Mouse (Mus musculus) cerebellum, adult 2 months (tissue): Measurements from ENCODE around the gene Orm2. TPM values are rescaled to one million over a fixed set of nuclear protein-coding genes. Genes with fewer than 3 reads are reported as not detected.

Experiments used
- DNase-seq, 2 experiments: peaks; one replicate each; pipeline ENCODE4 v3.0.0; 2021
- H3K27ac ChIP-seq: fragments of 200-500 bp; 2 replicates; pipeline ENCODE4 v1.5.1; 2012; ENCODE audit warnings: low read length, control low read depth, inconsistent platforms; ENCODE audit not compliant: insufficient read depth
- H3K27me3 ChIP-seq: fragments of 200-500 bp; 2 replicates; pipeline ENCODE4 v1.6.1; 2012; ENCODE audit warnings: inconsistent platforms, mild to moderate bottlenecking, low read length, moderate library complexity; ENCODE audit not compliant: control insufficient read depth, insufficient read depth
- H3K4me1 ChIP-seq: fragments of 200-500 bp; 2 replicates; pipeline ENCODE4 v1.6.1; 2011; ENCODE audit warnings: low read length; ENCODE audit not compliant: control insufficient read depth, insufficient read depth
- H3K4me3 ChIP-seq: fragments of 200-500 bp; replicated peaks from 2 replicates; pipeline ENCODE3; 2011; ENCODE audit warnings: mild to moderate bottlenecking, low read depth, low read length, control low read depth; ENCODE audit not compliant: insufficient read depth
- CTCF ChIP-seq: fragments of 200-500 bp; IDR thresholded peaks from 2 replicates; pipeline ENCODE4 v1.5.1; 2011; ENCODE audit warnings: low read depth, mild to moderate bottlenecking, control low read depth, low read length, moderate library complexity, borderline replicate concordance; ENCODE audit not compliant: insufficient read depth
- POLR2A ChIP-seq: fragments of 200-500 bp; IDR thresholded peaks from 2 replicates; pipeline ENCODE4 v1.6.1; 2011; ENCODE audit warnings: low read length, control low read depth, borderline replicate concordance; ENCODE audit not compliant: insufficient read depth
- WGBS: fragments of 180-500 bp; shearing (Covaris S2); methylation state at CpG from one replicate; pipeline ENCODE4 v1.1.7; 2018; 5-methylcytosine and 5-hydroxymethylcytosine counted together
- polyA plus RNA-seq: library from polyadenylated mRNA; depleted of rRNA; stranded (reverse); fragments of >200 nt; gene quantifications from 2 replicates; pipeline ENCODE4 v1.2.3, GENCODE M21; 2012

Gene Orm2
- polyA plus RNA-seq, 1 experiment = not detected

DNA sequence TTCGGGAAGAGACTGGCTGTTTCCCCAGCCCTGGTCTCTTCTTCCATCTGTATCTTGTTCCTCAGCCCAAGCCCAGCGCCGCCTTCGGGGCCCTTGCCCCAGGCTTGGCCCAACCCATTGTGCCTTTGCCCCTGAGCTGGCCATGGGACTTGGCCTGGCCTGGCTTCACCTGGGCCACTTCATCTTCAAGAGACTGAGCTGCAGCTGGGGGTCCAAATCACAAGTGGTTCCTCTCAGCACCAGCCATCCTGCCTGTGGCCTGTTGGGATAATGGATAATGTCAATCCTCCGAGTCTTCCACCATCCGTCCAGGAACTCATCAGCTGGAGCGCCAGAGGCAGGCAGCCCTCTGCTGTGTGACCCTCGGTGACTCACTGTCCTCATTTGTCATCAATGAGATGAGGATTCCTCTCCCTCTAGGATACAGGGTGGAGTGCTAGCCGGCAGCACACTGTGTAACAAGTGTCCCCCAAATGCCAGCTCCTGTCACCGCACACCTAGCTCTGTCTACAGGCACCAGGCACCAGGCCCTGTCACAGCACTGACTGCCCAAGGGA, 35.8 kb downstream of the Orm2 start:
- Histone ChIP-seq H3K4me3 (no peak overlapping the region), H3K27me3 (0 out of 2 replicates have a peak, but pooled peaks cover under 1% of the 10 kb centered on the region), H3K4me1 (no peaks in the 10 kb centered on the region), H3K27ac (no peak overlapping the region)
- WGBS = 86% methylated on average over 10 of the region's 10 CpGs
- TF ChIP-seq POLR2A (no peak), CTCF (no peak)
- no peak for DNase-seq

DNA sequence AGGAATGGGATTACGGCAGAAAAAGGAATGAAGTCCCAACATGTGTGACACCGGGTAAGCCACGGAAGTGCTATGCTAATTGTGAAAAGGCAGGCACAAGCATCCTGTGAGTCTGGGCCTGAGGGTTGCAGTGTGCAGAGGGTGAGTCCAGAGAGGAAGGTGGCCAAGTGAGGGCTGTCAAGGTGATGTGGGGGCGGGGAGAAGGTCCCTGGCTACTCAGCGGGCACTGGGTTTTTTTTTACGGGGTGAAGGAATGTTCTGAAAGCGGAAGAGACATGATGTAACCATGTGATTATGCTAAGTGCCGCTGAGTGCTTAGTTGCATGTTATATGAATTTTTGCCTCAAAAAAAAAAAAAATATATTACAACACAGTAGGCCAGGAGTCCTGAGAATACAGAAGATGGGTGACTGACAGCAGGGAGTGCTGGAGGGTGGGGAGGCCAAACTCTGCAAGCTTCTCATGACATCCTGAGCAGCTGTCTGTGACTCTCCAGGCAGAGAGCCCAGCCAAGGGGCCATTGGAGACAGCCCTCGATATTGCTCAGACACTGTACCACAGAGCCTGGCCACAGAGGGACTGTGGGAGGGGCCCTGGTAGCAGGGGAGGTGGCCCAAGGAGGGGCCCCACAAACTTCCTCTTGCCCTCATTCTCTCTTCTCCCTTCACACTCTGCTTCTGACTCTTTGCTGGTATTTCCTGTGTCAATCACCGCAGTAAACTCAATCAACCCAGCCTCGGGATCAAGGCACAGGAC, 36.8 kb downstream of the Orm2 start:
- no peaks in the 10 kb centered on the region for H3K4me1 ChIP-seq
- H3K27ac ChIP-seq = no peak overlapping the region
- 0 out of 2 replicates have a peak, but pooled peaks cover 1% of the 10 kb centered on the region for H3K27me3 ChIP-seq
- H3K4me3 ChIP-seq = no peak overlapping the region
- no peak for DNase-seq
- TF ChIP-seq CTCF = no peak
- TF ChIP-seq POLR2A = no peak
- WGBS = 45% methylated on average over 11 of the region's 11 CpGs

DNA sequence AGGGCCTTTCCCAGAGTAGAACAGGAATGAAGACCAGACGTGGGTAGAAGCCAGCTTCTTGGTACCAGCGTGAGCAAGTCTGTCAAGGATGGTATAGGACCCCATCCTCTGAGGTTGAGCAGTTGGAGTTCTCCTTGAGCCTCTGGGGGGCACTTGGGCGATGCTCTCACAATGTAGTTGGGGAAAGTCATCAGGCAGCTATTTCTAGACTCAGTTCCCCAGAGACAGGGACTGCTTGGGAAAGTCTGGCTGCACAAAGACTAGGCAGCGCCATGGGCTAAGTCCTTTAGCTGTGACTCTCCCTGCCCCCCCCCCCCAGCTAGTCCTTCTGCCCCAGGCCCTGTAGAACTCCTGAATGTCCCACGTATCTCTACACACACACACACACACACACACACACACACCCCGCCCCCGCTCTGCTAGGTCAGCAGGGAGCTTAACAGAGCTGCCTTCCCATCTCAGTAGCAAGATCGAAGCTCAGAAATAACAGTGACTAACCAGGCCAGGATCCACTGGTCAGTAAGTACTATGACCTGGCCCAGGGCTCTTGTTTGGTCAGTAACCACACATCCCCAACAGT, 37.5 kb downstream of the Orm2 start:
- WGBS = 56% methylated on average over 8 of the region's 8 CpGs
- H3K4me1 ChIP-seq = no peaks in the 10 kb centered on the region
- H3K27me3 ChIP-seq = 0 out of 2 replicates have a peak, but pooled peaks cover 1% of the 10 kb centered on the region
- TF ChIP-seq CTCF (no peak), POLR2A (no peak)
- no peak overlapping the region for H3K4me3 ChIP-seq
- no peak overlapping the region for H3K27ac ChIP-seq
- no peak for DNase-seq

DNA sequence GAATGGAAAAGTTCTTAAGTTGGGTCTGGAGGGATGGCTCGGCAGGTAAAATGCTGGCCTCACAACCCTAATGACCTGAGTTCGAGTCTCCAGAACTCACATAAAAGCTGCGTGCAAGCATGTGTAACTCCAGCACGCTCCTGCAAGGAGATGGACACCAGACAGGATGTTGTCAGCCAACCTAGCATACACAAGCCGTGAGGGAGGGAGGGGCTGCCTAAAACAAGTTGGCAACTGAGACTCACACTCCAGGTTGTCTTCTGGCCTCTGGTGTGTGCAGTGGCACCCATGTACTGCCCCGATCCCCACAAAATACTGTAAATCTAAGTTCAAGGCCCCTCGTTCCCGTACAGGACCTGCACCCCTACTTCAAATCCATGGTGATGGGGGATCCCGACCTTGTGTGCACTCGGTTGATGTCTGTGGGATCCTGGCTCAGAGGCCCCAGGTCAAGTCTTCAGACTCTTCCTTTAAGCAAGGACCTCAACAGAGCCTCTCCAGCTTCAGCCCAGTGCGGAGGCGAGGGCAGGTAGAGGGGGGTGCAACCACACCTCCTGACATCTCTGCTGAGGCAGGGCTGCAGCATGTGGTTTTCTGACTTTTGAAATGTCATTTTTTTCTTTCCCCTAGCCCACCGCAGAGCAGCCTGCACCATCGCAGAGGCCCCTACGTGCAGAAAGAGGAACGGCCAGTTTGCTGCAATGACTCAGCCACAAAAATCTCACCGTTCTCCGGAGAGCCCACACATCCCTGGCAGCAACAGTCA, 38.5 kb downstream of the Orm2 start:
- Histone ChIP-seq H3K4me3 (no peak overlapping the region), H3K27ac (no peak overlapping the region), H3K27me3 (0 out of 2 replicates have a peak, but pooled peaks cover 1% of the 10 kb centered on the region), H3K4me1 (no peaks in the 10 kb centered on the region)
- no peak for DNase-seq
- TF ChIP-seq POLR2A = no peak
- TF ChIP-seq CTCF = no peak
- 88% methylated on average over 18 of the region's 18 CpGs for WGBS

DNA sequence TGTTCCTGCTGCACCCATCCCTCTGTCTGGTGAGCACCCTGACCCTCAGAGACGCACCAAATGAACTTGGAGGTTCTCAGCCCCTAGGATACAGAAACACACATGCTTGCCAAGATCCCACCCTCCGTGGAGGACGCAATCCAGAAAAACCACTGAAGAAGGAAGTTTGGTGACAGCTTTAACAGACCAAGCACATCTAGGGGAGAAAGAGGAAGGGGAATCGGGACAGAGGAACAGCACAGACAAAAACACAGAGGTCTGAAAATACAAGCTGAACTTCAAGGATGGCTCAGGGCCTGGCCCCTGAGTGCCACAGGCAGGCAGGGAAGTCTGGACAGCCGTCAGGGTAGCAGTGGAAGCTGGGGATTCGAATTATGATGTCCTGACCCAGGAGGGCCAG, 39.4 kb downstream of the Orm2 start:
- Histone ChIP-seq H3K27me3 (0 out of 2 replicates have a peak, but pooled peaks cover 1% of the 10 kb centered on the region), H3K4me1 (no peaks in the 10 kb centered on the region), H3K4me3 (no peak overlapping the region), H3K27ac (no peak overlapping the region)
- TF ChIP-seq CTCF = no peak
- DNase-seq = no peak
- WGBS = 64% methylated on average over 6 of the region's 6 CpGs

DNA sequence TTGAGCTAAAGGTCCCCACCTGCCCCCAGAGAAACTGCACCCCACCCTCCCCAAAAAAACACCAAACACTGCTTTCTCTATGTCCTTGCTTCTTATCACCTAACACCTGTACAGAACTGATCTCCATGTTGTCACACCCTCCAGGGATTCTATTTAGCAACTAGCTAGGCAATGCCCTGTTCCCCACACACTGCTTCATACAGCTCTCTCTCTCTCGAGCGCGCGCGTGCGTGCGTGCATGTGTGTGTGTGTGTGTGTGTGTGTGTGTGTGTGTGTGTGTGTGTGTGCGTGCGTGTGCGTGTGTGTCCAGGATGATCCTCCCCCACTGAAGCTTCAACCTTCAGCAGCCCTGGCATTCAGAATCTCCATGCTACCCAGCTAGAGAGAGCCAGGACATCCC, 39.8 kb downstream of the Orm2 start:
- Histone ChIP-seq H3K4me3 (no peak overlapping the region), H3K27ac (no peak overlapping the region), H3K27me3 (0 out of 2 replicates have a peak, but pooled peaks cover 1% of the 10 kb centered on the region), H3K4me1 (no peaks in the 10 kb centered on the region)
- TF ChIP-seq POLR2A = no peak
- TF ChIP-seq CTCF = no peak
- DNase-seq = no peak
- WGBS = 84% methylated on average over 10 of the region's 10 CpGs

DNA sequence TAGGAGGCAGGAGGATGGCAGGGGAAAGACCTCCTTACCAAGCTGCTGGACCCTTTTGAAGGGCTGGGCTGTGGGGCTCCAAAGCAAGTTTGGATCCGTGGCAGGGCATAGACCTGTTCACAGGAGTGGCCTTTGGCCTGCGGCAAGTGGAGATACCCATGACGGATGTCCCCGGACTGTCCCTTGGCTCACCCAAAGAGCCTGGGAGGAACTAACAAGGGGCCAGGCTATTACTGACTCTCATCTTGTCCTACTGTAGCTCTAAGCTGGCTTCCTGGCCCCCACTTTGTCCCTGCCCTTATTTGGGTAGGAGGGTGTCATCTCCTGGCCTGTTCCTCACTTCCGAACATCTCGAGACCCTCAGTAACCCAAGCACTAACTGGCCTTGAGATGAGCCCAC, 40.3 kb downstream of the Orm2 start:
- Histone ChIP-seq H3K4me1 (no peaks in the 10 kb centered on the region), H3K27me3 (0 out of 2 replicates have a peak, but pooled peaks cover 1% of the 10 kb centered on the region), H3K4me3 (no peak overlapping the region), H3K27ac (no peak overlapping the region; the same call in 1 of the 2 replicates)
- no peak for DNase-seq
- TF ChIP-seq CTCF = no peak
- no peak for TF ChIP-seq POLR2A
- WGBS = 38% methylated on average over 6 of the region's 6 CpGs
